Mouse (Mus musculus) MEL-GATA-1-ER (cell line): ENCODE measurements at regions not wholly inside any gene's neighbourhood (a gene's known extent, or its start where the extent isn't known, plus 50 kb on each side); places are given as distances from the start of the nearest gene placed in this dataset.
"Not testable (repeated sequence)": the region's sequence is repeated elsewhere in the genome, so short reads cannot be mapped to it uniquely, and the experiment has no call there.

ENCODE experiments used
- DNase-seq: peaks from one replicate; pipeline ENCODE4 v3.0.0-alpha.2; 2012; ENCODE audit warnings: low read depth; ENCODE audit errors: extremely low read depth

- no peak for DNase-seq
Observed at GRCm38 (mm10) chr13:32454419-32455146, 116.0 kb upstream of the Gmds start.

GRCm38 (mm10) chr13:32449710-32450417 is 111.3 kb upstream of the Gmds start:
- no peak for DNase-seq

- DNase-seq: no peak
Observed at GRCm38 (mm10) chr13:32444531-32444930, 106.0 kb upstream of the Gmds start.

- DNase-seq: no peak
Observed at GRCm38 (mm10) chr13:32442025-32442424, 103.5 kb upstream of the Gmds start.

GRCm38 (mm10) chr13:32435136-32435535 is 96.6 kb upstream of the Gmds start:
- DNase-seq: no peak

- DNase-seq: no peak
Observed at GRCm38 (mm10) chr13:32428482-32428881, 89.9 kb upstream of the Gmds start.

GRCm38 (mm10) chr13:32426906-32427305 is 88.4 kb upstream of the Gmds start:
- no peak for DNase-seq

GRCm38 (mm10) chr13:32426199-32426598 is 87.7 kb upstream of the Gmds start:
- no peak for DNase-seq

- not testable (repeated sequence) for DNase-seq
Observed at GRCm38 (mm10) chr13:32424543-32424942, 86.0 kb upstream of the Gmds start.

GRCm38 (mm10) chr13:32422485-32422884 is 83.9 kb upstream of the Gmds start:
- no peak for DNase-seq

- DNase-seq: no peak
Observed at GRCm38 (mm10) chr13:32419326-32419725, 80.8 kb upstream of the Gmds start.

- no peak for DNase-seq
Observed at GRCm38 (mm10) chr13:32418655-32419054, 80.1 kb upstream of the Gmds start.

- DNase-seq: no peak
Observed at GRCm38 (mm10) chr13:32417907-32418306, 79.4 kb upstream of the Gmds start.

- peak; percentile 32 for DNase-seq
Observed at GRCm38 (mm10) chr13:32411287-32411935, 72.9 kb upstream of the Gmds start.

GRCm38 (mm10) chr13:32410065-32410464 is 71.5 kb upstream of the Gmds start:
- no peak for DNase-seq

- no peak for DNase-seq
Observed at GRCm38 (mm10) chr13:32398616-32399015, 60.1 kb upstream of the Gmds start.
